Mouse (Mus musculus) small intestine, adult 2 months (tissue): ENCODE data around the gene Tnfrsf21. TPM values are rescaled to one million over a fixed set of nuclear protein-coding genes. Genes with fewer than 3 reads are reported as not detected.

ENCODE experiments used
- H3K27ac ChIP-seq: fragments of 200-500 bp; 2 replicates; pipeline ENCODE4 v1.5.1; 2012; ENCODE audit warnings: low read depth, low read length, control low read depth, inconsistent platforms; ENCODE audit not compliant: insufficient read depth
- H3K27me3 ChIP-seq: fragments of 200-500 bp; 2 replicates; pipeline ENCODE4 v1.6.1; 2012; ENCODE audit warnings: mild to moderate bottlenecking, moderate library complexity, low read length, inconsistent platforms; ENCODE audit not compliant: control insufficient read depth, insufficient read depth
- H3K36me3 ChIP-seq: fragments of 200-500 bp; 2 replicates; pipeline ENCODE4 v1.6.1; 2012; ENCODE audit warnings: mild to moderate bottlenecking, low read length, control low read depth, inconsistent platforms; ENCODE audit not compliant: control insufficient read depth, insufficient read depth
- H3K4me1 ChIP-seq: fragments of 200-500 bp; 2 replicates; pipeline ENCODE4 v1.6.1; 2012; ENCODE audit warnings: low read length, inconsistent platforms, mixed read lengths; ENCODE audit not compliant: control insufficient read depth, insufficient read depth, insufficient read length
- H3K4me3 ChIP-seq: fragments of 200-500 bp; 2 replicates; pipeline ENCODE4 v1.5.1; 2012; ENCODE audit warnings: low read depth, mild to moderate bottlenecking, control low read depth, inconsistent platforms, low read length, moderate library complexity
- CTCF ChIP-seq: fragments of 200-500 bp; IDR thresholded peaks from 2 replicates; pipeline ENCODE4 v1.5.1; 2012; ENCODE audit warnings: low read depth, mild to moderate bottlenecking, control low read depth, inconsistent platforms, low read length, moderate library complexity, mixed read lengths; ENCODE audit not compliant: insufficient replicate concordance, insufficient read length; ENCODE audit errors: extremely low read depth
- POLR2A ChIP-seq: fragments of 200-500 bp; IDR thresholded peaks from 2 replicates; pipeline ENCODE4 v1.6.1; 2012; ENCODE audit warnings: low read depth, mild to moderate bottlenecking, control low read depth, inconsistent platforms, low read length, moderate library complexity
- WGBS: fragments of 180-500 bp; shearing (Covaris S2); methylation state at CpG from one replicate; pipeline ENCODE4 v1.1.7; 2018; 5-methylcytosine and 5-hydroxymethylcytosine counted together
- polyA plus RNA-seq: library from polyadenylated mRNA; depleted of rRNA; stranded (reverse); fragments of >200 nt; gene quantifications from 2 replicates; pipeline ENCODE4 v1.2.3, GENCODE M21; 2012

Gene Tnfrsf21
- polyA plus RNA-seq, 1 experiment = 28.5 TPM

GRCm38 (mm10) chr17:43130115-43130869, 113.9 kb downstream of the Tnfrsf21 start:
- TF ChIP-seq CTCF (no peak), POLR2A (no peak)
- 72% methylated on average over 3 of the region's 3 CpGs for WGBS
- Histone ChIP-seq H3K4me3 (no peak overlapping the region), H3K36me3 (no peaks in the 10 kb centered on the region), H3K27ac (no peak overlapping the region), H3K4me1 (no peaks in the 10 kb centered on the region; the same call in 1 of the 2 replicates), H3K27me3 (no peaks in the 10 kb centered on the region)

GRCm38 (mm10) chr17:43130870-43131264, 114.5 kb downstream of the Tnfrsf21 start:
- Histone ChIP-seq H3K36me3 (no peaks in the 10 kb centered on the region), H3K4me1 (no peaks in the 10 kb centered on the region; the same call in 1 of the 2 replicates), H3K4me3 (no peak overlapping the region), H3K27ac (no peak overlapping the region), H3K27me3 (no peaks in the 10 kb centered on the region)
- TF ChIP-seq POLR2A = no peak
- TF ChIP-seq CTCF = no peak

- 90% methylated on average over 5 of the region's 5 CpGs for WGBS
Observed at GRCm38 (mm10) chr17:43132477-43132876, 116.1 kb downstream of the Tnfrsf21 start.

GRCm38 (mm10) chr17:43133106-43133505, 116.8 kb downstream of the Tnfrsf21 start:
- H3K4me3 ChIP-seq = no peak overlapping the region
- WGBS = 95% methylated on average over 4 of the region's 4 CpGs

More at GRCm38 (mm10) chr17:43132477-43132876, 116.1 kb downstream of the Tnfrsf21 start:
- H3K27ac ChIP-seq = no peak overlapping the region
- H3K4me1 ChIP-seq = no peaks in the 10 kb centered on the region; the same call in 1 of the 2 replicates
- TF ChIP-seq POLR2A = no peak
- no peak for TF ChIP-seq CTCF
- no peaks in the 10 kb centered on the region for H3K27me3 ChIP-seq
- no peak overlapping the region for H3K4me3 ChIP-seq
- no peaks in the 10 kb centered on the region for H3K36me3 ChIP-seq

GRCm38 (mm10) chr17:43134991-43135390, 118.6 kb downstream of the Tnfrsf21 start:
- no peaks in the 10 kb centered on the region for H3K27me3 ChIP-seq
- no peaks in the 10 kb centered on the region for H3K36me3 ChIP-seq
- TF ChIP-seq CTCF (no peak), POLR2A (no peak)
- peaks cover 8% of the 10 kb centered on the region for H3K4me1 ChIP-seq
- H3K27ac ChIP-seq = no peak overlapping the region
- H3K4me3 ChIP-seq = no peak overlapping the region
- WGBS = 80% methylated on average over 4 of the region's 4 CpGs

More at GRCm38 (mm10) chr17:43133106-43133505, 116.8 kb downstream of the Tnfrsf21 start:
- TF ChIP-seq POLR2A = no peak
- TF ChIP-seq CTCF = no peak
- Histone ChIP-seq H3K4me1 (peaks cover 4% of the 10 kb centered on the region), H3K27me3 (no peaks in the 10 kb centered on the region), H3K36me3 (no peaks in the 10 kb centered on the region), H3K27ac (no peak overlapping the region)

- 65% methylated on average over 7 of the region's 7 CpGs for WGBS
- no peaks in the 10 kb centered on the region for H3K27me3 ChIP-seq
- TF ChIP-seq CTCF = no peak
- TF ChIP-seq POLR2A = no peak
- no peak overlapping the region for H3K27ac ChIP-seq
- no peak overlapping the region for H3K4me3 ChIP-seq
- no peaks in the 10 kb centered on the region for H3K36me3 ChIP-seq
- H3K4me1 ChIP-seq = peaks cover 8% of the 10 kb centered on the region
Observed at GRCm38 (mm10) chr17:43135398-43136265, 119.3 kb downstream of the Tnfrsf21 start.

- no peak overlapping the region for H3K27ac ChIP-seq
- TF ChIP-seq POLR2A (no peak), CTCF (no peak)
- no peak overlapping the region for H3K4me3 ChIP-seq
- no peaks in the 10 kb centered on the region for H3K27me3 ChIP-seq
- WGBS = 67% methylated on average over 4 of the region's 4 CpGs
- no peaks in the 10 kb centered on the region for H3K36me3 ChIP-seq
- H3K4me1 ChIP-seq = peaks cover 8% of the 10 kb centered on the region
Observed at GRCm38 (mm10) chr17:43136720-43137119, 120.4 kb downstream of the Tnfrsf21 start.
